Mouse (Mus musculus) heart, postnatal 0 days (tissue): ENCODE results near the gene Nxnl1. TPM values are rescaled to one million over a fixed set of nuclear protein-coding genes. Genes with fewer than 3 reads are reported as not detected.
A peak's percentile ranks its signal among the peaks of the same experiment; 100 is the strongest.

ENCODE experiments used
- ATAC-seq: fragments of 200-750 bp; cut with Nextera tagmentation; 2 replicates; pipeline ENCODE4 v1.8.0; 2017; ENCODE audit warnings: low read depth, moderate number of reproducible peaks, moderate library complexity; ENCODE audit not compliant: insufficient read depth
- DNase-seq: peaks from one replicate; pipeline ENCODE4 v3.0.0-alpha.2; 2016; ENCODE audit warnings: low spot score
- H3K27ac ChIP-seq: fragments of 300-500 bp; sonication (generic); 2 replicates; pipeline ENCODE4 v1.5.1; 2014; ENCODE audit warnings: low read depth, mild to moderate bottlenecking
- H3K27me3 ChIP-seq: fragments of 300-500 bp; sonication (generic); 2 replicates; pipeline ENCODE4 v1.6.1; 2014; ENCODE audit warnings: low read length, mixed read lengths; ENCODE audit not compliant: control insufficient read depth, insufficient read depth
- H3K36me3 ChIP-seq: fragments of 300-500 bp; sonication (generic); replicated peaks from 2 replicates; pipeline ENCODE4 v1.6.1; 2014; ENCODE audit warnings: low read length, mixed read lengths; ENCODE audit not compliant: control insufficient read depth, insufficient read depth
- H3K4me1 ChIP-seq: fragments of 300-500 bp; sonication (generic); 2 replicates; pipeline ENCODE4 v1.6.1; 2014; ENCODE audit warnings: antibody characterized with exemption; ENCODE audit not compliant: control insufficient read depth, insufficient read depth
- H3K4me2 ChIP-seq: fragments of 300-500 bp; sonication (generic); 2 replicates; pipeline ENCODE4 v1.6.1; 2014; ENCODE audit warnings: low read depth, mild to moderate bottlenecking, low read length, moderate library complexity
- H3K4me3 ChIP-seq: fragments of 300-500 bp; sonication (generic); 2 replicates; pipeline ENCODE4 v1.5.1; 2014; ENCODE audit warnings: low read depth, low read length
- H3K9ac ChIP-seq: fragments of 300-500 bp; sonication (generic); replicated peaks from 2 replicates; pipeline ENCODE4 v1.6.1; 2014; ENCODE audit warnings: low read depth, low read length, mixed read lengths
- H3K9me3 ChIP-seq: fragments of 300-500 bp; sonication (generic); replicated peaks from 2 replicates; pipeline ENCODE4 v1.6.1; 2016; ENCODE audit warnings: low read length; ENCODE audit not compliant: control insufficient read depth
- CTCF ChIP-seq: IDR thresholded peaks from 2 replicates; pipeline ENCODE4 v1.5.1; 2016; ENCODE audit warnings: antibody characterized with exemption, control low read depth, low read depth
- EP300 ChIP-seq: IDR thresholded peaks from 2 replicates; pipeline ENCODE4 v1.6.1; 2016; ENCODE audit warnings: antibody characterized with exemption, low read depth
- WGBS: fragments of 180-500 bp; shearing (Covaris S2); extraction: QIAGEN DNeasy Blood & Tissue Kit; methylation state at CpG from one replicate; pipeline ENCODE4 v1.1.7; 2014; 5-methylcytosine and 5-hydroxymethylcytosine counted together
- polyA plus RNA-seq: library from polyadenylated mRNA; unstranded; fragments of >200 nt; fragmentation: Nextera tagmentation; extraction: Ambion mirVana; gene quantifications from 2 replicates; pipeline ENCODE4 v1.2.1, GENCODE M21; 2015
- total RNA-seq: library from RNA; depleted of rRNA; stranded (reverse); fragments of >200 nt; gene quantifications from 2 replicates; pipeline ENCODE4 v1.2.3, GENCODE M21; 2014; ENCODE audit warnings: low replicate concordance; rRNA removed

Gene Nxnl1
- total and polyA plus RNA-seq, 2 experiments from 2014 or later: 0.12 TPM; not detected in 1

GRCm38 (mm10) chr8:71516786-71517185 is 49.6 kb downstream of the Nxnl1 start:
- no peak overlapping the region for H3K9ac ChIP-seq
- DNase-seq (no peak), ATAC-seq (no peak)
- no peak for TF ChIP-seq CTCF
- TF ChIP-seq EP300: no peak
- no peak overlapping the region for H3K4me2 ChIP-seq
- peaks cover 4% of the 10 kb centered on the region; the same call in 1 of the 2 replicates for H3K4me1 ChIP-seq
- H3K36me3 ChIP-seq: no peaks in the 10 kb centered on the region
- H3K4me3 ChIP-seq: no peak overlapping the region
- 25% methylated on average over 6 of the region's 6 CpGs for WGBS
- H3K27me3 ChIP-seq: peaks cover 11% of the 10 kb centered on the region; the same call in 1 of the 2 replicates
- H3K9me3 ChIP-seq: no peaks in the 10 kb centered on the region
- no peak overlapping the region for H3K27ac ChIP-seq

GRCm38 (mm10) chr8:71515043-71515442 is 51.4 kb downstream of the Nxnl1 start:
- Histone ChIP-seq H3K36me3 (no peaks in the 10 kb centered on the region), H3K27ac (no peak overlapping the region), H3K4me2 (no peak overlapping the region), H3K4me1 (no peaks in the 10 kb centered on the region), H3K9ac (no peak overlapping the region), H3K9me3 (no peaks in the 10 kb centered on the region), H3K4me3 (no peak overlapping the region), H3K27me3 (peaks cover 17% of the 10 kb centered on the region)
- ATAC-seq (no peak), DNase-seq (no peak)
- TF ChIP-seq CTCF (no peak), EP300 (no peak)
- WGBS: 66% methylated on average over 5 of the region's 5 CpGs

DNA sequence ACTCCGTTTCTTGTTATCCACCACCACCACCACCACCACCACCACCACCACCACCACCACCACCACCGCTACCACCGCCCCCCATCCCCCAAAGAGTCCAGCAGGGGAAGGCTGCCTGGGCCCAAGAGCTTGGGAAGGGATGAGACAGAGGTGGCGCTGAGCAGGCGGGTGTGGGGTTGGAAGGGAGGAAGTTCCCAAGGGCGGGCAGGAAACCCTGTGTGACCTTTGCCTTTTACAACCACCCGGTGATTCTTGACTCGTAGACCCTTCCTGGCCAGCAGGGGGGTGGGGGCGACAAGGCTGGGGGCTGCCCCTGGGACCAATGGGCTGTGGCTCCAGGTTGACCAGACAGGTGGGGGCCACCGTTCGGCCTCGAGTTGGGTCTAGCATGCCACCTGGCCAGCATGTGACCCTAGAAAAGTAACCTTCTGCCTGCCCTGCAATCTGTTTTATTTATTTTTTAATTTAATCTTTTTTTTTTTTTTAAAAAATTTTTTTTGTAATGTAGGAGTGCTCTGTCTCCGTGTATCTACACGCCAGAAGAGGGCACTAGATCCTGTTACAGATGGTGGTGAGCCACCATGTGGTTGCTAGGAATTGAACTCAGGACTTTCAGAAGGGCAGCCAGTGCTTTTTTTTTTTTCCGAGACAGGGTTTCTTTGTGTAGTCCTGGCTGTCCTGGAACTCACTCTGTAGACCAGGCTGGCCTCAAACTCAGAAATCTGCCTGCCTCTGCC is 53.2 kb downstream of the Nxnl1 start:
- TF ChIP-seq EP300: no peak
- no peak for TF ChIP-seq CTCF
- WGBS: 64% methylated on average over 15 of the region's 15 CpGs

GRCm38 (mm10) chr8:71511644-71512043 is 54.8 kb downstream of the Nxnl1 start, which contains the start of gene Plvap:
Plvap (minus strand) TSS chr8:71511752.
- peak; percentile 13; the same call in 1 of the 2 replicates for ATAC-seq
- H3K9ac ChIP-seq: no peak within 1 kb of the TSS
- no peaks in the 10 kb centered on the region for H3K9me3 ChIP-seq
- no peaks in the 10 kb centered on the region for H3K36me3 ChIP-seq
- peak within 1 kb of the TSS; percentile 15 for H3K4me3 ChIP-seq
- no peak for TF ChIP-seq CTCF
- no peak for TF ChIP-seq EP300
- 27% methylated on average over 12 of the region's 14 CpGs for WGBS
- peaks cover 46% of the 10 kb centered on the region for H3K27me3 ChIP-seq
- no peak for DNase-seq
- H3K4me2 ChIP-seq: peak within 1 kb of the TSS; percentile 23
- no peak within 1 kb of the TSS for H3K27ac ChIP-seq
- H3K4me1 ChIP-seq: 0 out of 2 replicates have a peak, but pooled peaks cover 3% of the 10 kb centered on the region

More for the DNA sequence above, 53.2 kb downstream of the Nxnl1 start:
- Histone ChIP-seq H3K4me3 (no peak overlapping the region), H3K27me3 (peaks cover 31% of the 10 kb centered on the region), H3K36me3 (no peaks in the 10 kb centered on the region), H3K4me1 (no peaks in the 10 kb centered on the region), H3K9me3 (no peaks in the 10 kb centered on the region), H3K4me2 (no peak overlapping the region), H3K27ac (no peak overlapping the region), H3K9ac (no peak overlapping the region)
- ATAC-seq (no peak), DNase-seq (no peak)

Other genes starting within 250 kb of the Nxnl1 start
- 91.3 and 127 TPM in 2 replicates for gene Use1, start 199.8 kb downstream of the Nxnl1 start, total RNA-seq
- gene Use1, start 199.8 kb downstream of the Nxnl1 start, polyA plus RNA-seq: 94.8 and 107 TPM in 2 replicates
- gene Ocel1, start 195.3 kb downstream of the Nxnl1 start, total RNA-seq: 10.2 and 10.6 TPM in 2 replicates
- 5.7 and 5.9 TPM in 2 replicates for gene Ocel1, start 195.3 kb downstream of the Nxnl1 start, polyA plus RNA-seq
- gene Nr2f6, start 184.6 kb downstream of the Nxnl1 start, total RNA-seq: 162 and 174 TPM in 2 replicates
- gene Nr2f6, start 184.6 kb downstream of the Nxnl1 start, polyA plus RNA-seq: 38.3 and 40.5 TPM in 2 replicates
- 23.9 and 47.3 TPM in 2 replicates for gene Ushbp1, start 170.8 kb downstream of the Nxnl1 start, total RNA-seq
- 21.6 and 22.1 TPM in 2 replicates for gene Ushbp1, start 170.8 kb downstream of the Nxnl1 start, polyA plus RNA-seq
- gene Babam1, start 169.7 kb downstream of the Nxnl1 start, total RNA-seq: 99.2 and 155 TPM in 2 replicates
- 60.2 and 62.5 TPM in 2 replicates for gene Babam1, start 169.7 kb downstream of the Nxnl1 start, polyA plus RNA-seq
- 9.5 and 12.1 TPM in 2 replicates for gene Ankle1, start 160.6 kb downstream of the Nxnl1 start, total RNA-seq
- 4.4 and 5.4 TPM in 2 replicates for gene Ankle1, start 160.6 kb downstream of the Nxnl1 start, polyA plus RNA-seq
- 57.7 and 69.8 TPM in 2 replicates for gene Abhd8, start 102.9 kb downstream of the Nxnl1 start, total RNA-seq
- gene Abhd8, start 102.9 kb downstream of the Nxnl1 start, polyA plus RNA-seq: 32.8 and 36.6 TPM in 2 replicates
- gene Mrpl34, start 101.6 kb downstream of the Nxnl1 start, total RNA-seq: 169 and 188 TPM in 2 replicates
- gene Mrpl34, start 101.6 kb downstream of the Nxnl1 start, polyA plus RNA-seq: 284 and 320 TPM in 2 replicates
- 73.5 and 89.9 TPM in 2 replicates for gene Dda1, start 97.4 kb downstream of the Nxnl1 start, total RNA-seq
- 62.7 and 66.4 TPM in 2 replicates for gene Dda1, start 97.4 kb downstream of the Nxnl1 start, polyA plus RNA-seq
- gene Ano8, start 80.6 kb downstream of the Nxnl1 start, total RNA-seq: 10.8 and 15.0 TPM in 2 replicates
- 0.74 and 0.93 TPM in 2 replicates for gene Ano8, start 80.6 kb downstream of the Nxnl1 start, polyA plus RNA-seq
- gene Gtpbp3, start 78.5 kb downstream of the Nxnl1 start, total RNA-seq: 21.1 and 36.7 TPM in 2 replicates
- gene Gtpbp3, start 78.5 kb downstream of the Nxnl1 start, polyA plus RNA-seq: 10.3 and 11.3 TPM in 2 replicates
- gene Plvap, start 54.8 kb downstream of the Nxnl1 start, total RNA-seq: 51.6 and 95.2 TPM in 2 replicates
- 63.4 and 64.8 TPM in 2 replicates for gene Plvap, start 54.8 kb downstream of the Nxnl1 start, polyA plus RNA-seq
- gene Ccdc194, start 40.9 kb downstream of the Nxnl1 start, total RNA-seq: 1.1 TPM in 1 of 2 replicates, not detected in the other
- 0.12 and 0.14 TPM in 2 replicates for gene Ccdc194, start 40.9 kb downstream of the Nxnl1 start, polyA plus RNA-seq
- 101 and 109 TPM in 2 replicates for gene Bst2, start 29.1 kb downstream of the Nxnl1 start, total RNA-seq
- gene Bst2, start 29.1 kb downstream of the Nxnl1 start, polyA plus RNA-seq: 42.9 and 43.3 TPM in 2 replicates
- gene Mvb12a, start 23.7 kb downstream of the Nxnl1 start, total RNA-seq: 47.6 and 61.5 TPM in 2 replicates
- gene Mvb12a, start 23.7 kb downstream of the Nxnl1 start, polyA plus RNA-seq: 54.4 and 55.3 TPM in 2 replicates
- gene Tmem221, start 7.7 kb downstream of the Nxnl1 start, total RNA-seq: 0.08 TPM in 1 of 2 replicates, not detected in the other
- 0.23 and 0.37 TPM in 2 replicates for gene Tmem221, start 7.7 kb downstream of the Nxnl1 start, polyA plus RNA-seq
- gene Slc27a1, start 2.3 kb upstream of the Nxnl1 start, total RNA-seq: 68.4 and 178 TPM in 2 replicates
- gene Slc27a1, start 2.3 kb upstream of the Nxnl1 start, polyA plus RNA-seq: 62.1 and 68.5 TPM in 2 replicates
- 333 and 425 TPM in 2 replicates for gene Pgls, start 25.6 kb upstream of the Nxnl1 start, total RNA-seq
- gene Pgls, start 25.6 kb upstream of the Nxnl1 start, polyA plus RNA-seq: 210 and 212 TPM in 2 replicates
- 0.04 and 12.6 TPM in 2 replicates for gene Fam129c, start 31.0 kb upstream of the Nxnl1 start, total RNA-seq
- gene Fam129c, start 31.0 kb upstream of the Nxnl1 start, polyA plus RNA-seq: 0.59 and 1.6 TPM in 2 replicates
- gene Colgalt1, start 44.4 kb upstream of the Nxnl1 start, total RNA-seq: 84.1 and 108 TPM in 2 replicates
- 32.7 and 35.4 TPM in 2 replicates for gene Colgalt1, start 44.4 kb upstream of the Nxnl1 start, polyA plus RNA-seq
- gene Unc13a, start 105.2 kb upstream of the Nxnl1 start, total RNA-seq: 0.57 and 1.2 TPM in 2 replicates
- gene Unc13a, start 105.2 kb upstream of the Nxnl1 start, polyA plus RNA-seq: 0.51 and 0.60 TPM in 2 replicates
- 14.6 and 16.9 TPM in 2 replicates for gene Jak3, start 109.7 kb upstream of the Nxnl1 start, total RNA-seq
- 5.7 and 5.8 TPM in 2 replicates for gene Jak3, start 109.7 kb upstream of the Nxnl1 start, polyA plus RNA-seq
- gene Insl3, start 122.6 kb upstream of the Nxnl1 start, total RNA-seq: not detected in 2 replicates
- 1.5 and 2.4 TPM in 2 replicates for gene Insl3, start 122.6 kb upstream of the Nxnl1 start, polyA plus RNA-seq
- gene B3gnt3, start 135.2 kb upstream of the Nxnl1 start, total RNA-seq: 8.7 TPM in 2 replicates
- gene B3gnt3, start 135.2 kb upstream of the Nxnl1 start, polyA plus RNA-seq: 6.4 TPM in 2 replicates
- 0.04 and 1.1 TPM in 2 replicates for gene Fcho1, start 159.1 kb upstream of the Nxnl1 start, total RNA-seq
- gene Fcho1, start 159.1 kb upstream of the Nxnl1 start, polyA plus RNA-seq: 0.92 and 1.4 TPM in 2 replicates